Mouse (Mus musculus) right cerebral cortex, postnatal 10 days (tissue): ENCODE measurements at regions not wholly inside any gene's neighbourhood (a gene's known extent, or its start where the extent isn't known, plus 50 kb on each side); places are given as distances from the start of the nearest gene placed in this dataset.
A peak's percentile ranks its signal among the peaks of the same experiment; 100 is the strongest.

Experiments
- DNase-seq, 2 experiments: peaks; one replicate each; pipeline ENCODE4 v3.0.0; 2021; ENCODE audit warnings: low spot score in 2 of 2

DNA sequence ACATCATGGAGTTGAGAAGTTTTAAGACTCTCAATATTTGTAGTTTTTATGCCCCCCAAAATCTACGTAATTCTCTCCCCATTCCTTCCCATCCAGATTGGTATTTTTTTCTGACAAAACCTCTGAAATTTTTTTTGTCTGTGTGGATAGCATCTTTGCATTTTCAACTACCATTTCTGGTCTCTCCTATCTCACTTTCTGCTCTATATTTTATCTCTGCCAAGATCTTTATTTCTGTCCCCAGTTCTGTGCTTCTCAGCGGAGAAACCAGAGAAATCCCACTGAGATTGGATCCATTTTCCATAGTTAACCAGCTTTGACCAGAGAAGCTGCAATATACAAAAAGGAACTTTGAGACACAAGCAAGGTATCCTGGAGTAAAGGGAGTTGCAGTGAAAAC lies 65.9 kb downstream of the Olfr16 start:
- DNase-seq: no peak

DNA sequence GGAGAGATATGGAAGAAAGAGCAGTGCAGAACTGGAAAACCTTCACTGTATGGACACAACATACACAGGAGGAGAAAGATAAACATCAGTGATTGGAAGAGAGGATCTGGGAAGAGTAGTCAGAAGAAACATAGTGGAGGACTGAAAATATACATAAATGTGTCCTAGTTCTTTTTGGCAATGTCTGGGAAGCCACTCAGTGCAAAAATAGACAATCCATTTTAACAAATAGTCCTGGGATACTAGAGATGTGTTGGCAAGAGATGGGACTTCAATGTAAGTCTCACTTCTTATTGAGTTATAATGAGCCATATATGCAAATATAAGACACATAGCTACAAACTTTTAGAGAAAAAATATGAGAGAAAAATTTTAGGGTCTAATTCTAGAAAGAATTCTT lies 83.1 kb downstream of the Olfr16 start:
- DNase-seq: peak in 1 of 2 experiments; percentile 22
